Mouse (Mus musculus) brain, embryonic 14.5 days (tissue): ENCODE measurements around the gene Acsl6.

Source experiments
- CTCF ChIP-seq: fragments of 200-500 bp; IDR thresholded peaks from 2 replicates; pipeline ENCODE4 v1.5.1; 2012; ENCODE audit warnings: inconsistent platforms, mild to moderate bottlenecking, moderate library complexity, borderline replicate concordance; ENCODE audit not compliant: insufficient read depth, insufficient read length; ENCODE audit errors: extremely low read depth
- POLR2A ChIP-seq: fragments of 200-500 bp; IDR thresholded peaks from 2 replicates; pipeline ENCODE4 v1.6.1; 2012; ENCODE audit warnings: mild to moderate bottlenecking, inconsistent platforms, borderline replicate concordance; ENCODE audit not compliant: poor library complexity, insufficient read depth, insufficient read length, severe bottlenecking; ENCODE audit errors: extremely low read depth

DNA sequence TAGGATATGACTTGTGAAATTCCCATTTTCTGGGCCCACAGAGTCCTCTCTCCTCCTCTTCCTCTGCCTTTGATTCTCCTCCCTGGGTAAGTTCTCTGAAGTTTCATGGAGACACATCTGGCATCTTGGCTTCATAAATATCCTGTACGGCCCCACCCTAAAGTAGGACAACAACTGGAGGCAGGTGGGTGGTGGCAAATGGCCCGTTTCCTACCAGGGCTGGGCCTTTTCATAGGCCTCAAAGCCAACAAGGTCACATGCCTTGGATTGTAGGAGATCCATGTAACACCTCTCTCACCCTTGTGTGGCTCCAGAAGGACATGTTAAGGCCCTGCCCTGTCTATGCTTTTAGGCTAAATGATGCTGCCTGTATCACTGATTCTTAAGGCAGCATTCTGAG, 7.0 kb downstream of the Acsl6 start:
- no peak for TF ChIP-seq CTCF
- TF ChIP-seq POLR2A = no peak
